Mouse (Mus musculus) cerebellum, adult 11 months (tissue): ENCODE data around the gene Edn2.
A peak's percentile ranks its signal among the peaks of the same experiment; 100 is the strongest.

Source experiments
- DNase-seq: peaks from one replicate; pipeline ENCODE4 v3.0.0; 2022

Gene Edn2

GRCm38 (mm10) chr4:120161166-120161949 is at the start of gene Edn2:
TSS of gene Edn2 (plus strand) at chr4:120161206.
- no peak for DNase-seq

GRCm38 (mm10) chr4:120115516-120115915 is 45.5 kb upstream of the Edn2 start:
- DNase-seq = no peak

GRCm38 (mm10) chr4:120116312-120116711 is 44.7 kb upstream of the Edn2 start:
- no peak for DNase-seq

GRCm38 (mm10) chr4:120120276-120120675 is 40.7 kb upstream of the Edn2 start:
- peak; percentile 75 for DNase-seq

GRCm38 (mm10) chr4:120124656-120125055 is 36.4 kb upstream of the Edn2 start:
- no peak for DNase-seq

- DNase-seq = no peak
Observed at GRCm38 (mm10) chr4:120126047-120126446, 35.0 kb upstream of the Edn2 start.

GRCm38 (mm10) chr4:120127333-120127732 is 33.7 kb upstream of the Edn2 start:
- no peak for DNase-seq

GRCm38 (mm10) chr4:120128033-120128432 is 33.0 kb upstream of the Edn2 start:
- DNase-seq = no peak

GRCm38 (mm10) chr4:120129233-120129885 is 31.6 kb upstream of the Edn2 start:
- DNase-seq = peak; percentile 49

- no peak for DNase-seq
Observed at GRCm38 (mm10) chr4:120130926-120131325, 30.1 kb upstream of the Edn2 start.

GRCm38 (mm10) chr4:120131441-120132220 is 29.4 kb upstream of the Edn2 start:
- DNase-seq = peak; percentile 57

- DNase-seq = no peak
Observed at GRCm38 (mm10) chr4:120134223-120134622, 26.8 kb upstream of the Edn2 start.

- DNase-seq = no peak
Observed at GRCm38 (mm10) chr4:120141810-120142209, 19.2 kb upstream of the Edn2 start.

GRCm38 (mm10) chr4:120142905-120143304 is 18.1 kb upstream of the Edn2 start:
- DNase-seq = no peak

GRCm38 (mm10) chr4:120144343-120144742 is 16.7 kb upstream of the Edn2 start:
- DNase-seq = peak; percentile 70

GRCm38 (mm10) chr4:120145931-120146330 is 15.1 kb upstream of the Edn2 start:
- DNase-seq = no peak

- no peak for DNase-seq
Observed at GRCm38 (mm10) chr4:120148291-120149141, 12.5 kb upstream of the Edn2 start.

- no peak for DNase-seq
Observed at GRCm38 (mm10) chr4:120149142-120149524, 11.9 kb upstream of the Edn2 start.

- no peak for DNase-seq
Observed at GRCm38 (mm10) chr4:120150345-120150920, 10.6 kb upstream of the Edn2 start.

GRCm38 (mm10) chr4:120151906-120152305 is 9.1 kb upstream of the Edn2 start:
- DNase-seq = no peak

- DNase-seq = no peak
Observed at GRCm38 (mm10) chr4:120152648-120153047, 8.4 kb upstream of the Edn2 start.

GRCm38 (mm10) chr4:120153736-120154135 is 7.3 kb upstream of the Edn2 start:
- no peak for DNase-seq
